Mouse (Mus musculus) heart, adult 18-20 months (tissue): ENCODE measurements around the gene Gm4131. TPM values are rescaled to one million over a fixed set of nuclear protein-coding genes. Genes with fewer than 3 reads are reported as not detected.
A peak's percentile ranks its signal among the peaks of the same experiment; 100 is the strongest.
"Not testable (repeated sequence)": the region's sequence is repeated elsewhere in the genome, so short reads cannot be mapped to it uniquely, and the experiment has no call there.

Experiments
- DNase-seq, 2 experiments: peaks; one replicate each; pipeline ENCODE4 v3.0.0; 2021 to 2022; ENCODE audit warnings: mixed read lengths in 1 of 2
- long read RNA-seq, 2 experiments: library from polyadenylated mRNA; stranded (forward); transcript quantifications; one replicate each; pipeline ENCODE4 v2.0.0; 2021
- total RNA-seq, 2 experiments: library from RNA; stranded (reverse); gene quantifications; 2 replicates each; pipeline ENCODE4 v1.2.3; 2021

Gene Gm4131
- total RNA-seq: not detected
- long read RNA-seq, experiment 1: 0 reads
- long read RNA-seq, experiment 2: 0 reads

DNA sequence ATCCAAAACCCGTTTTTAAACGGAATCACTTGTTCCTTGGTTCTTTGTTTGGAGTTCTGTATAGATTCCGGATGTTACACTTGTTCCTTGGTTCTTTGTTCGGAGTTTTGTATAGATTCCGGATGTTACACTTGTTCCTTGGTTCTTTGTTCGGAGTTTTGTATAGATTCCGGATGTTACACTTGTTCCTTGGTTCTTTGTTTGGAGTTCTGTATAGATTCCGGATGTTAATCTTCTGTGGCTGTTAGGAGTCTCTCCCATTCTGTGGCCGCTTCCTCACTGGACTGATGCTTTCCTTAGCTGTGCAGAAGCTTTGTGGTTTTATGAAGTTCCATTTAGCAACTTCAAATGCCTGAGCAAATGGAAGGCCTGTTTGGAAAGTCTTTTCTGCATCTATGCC lies at the start of gene Gm4131:
Gene Gm4131, minus strand, starts transcription at position 101 of the 400 bp plus-strand sequence.
- not testable (repeated sequence) for DNase-seq

DNA sequence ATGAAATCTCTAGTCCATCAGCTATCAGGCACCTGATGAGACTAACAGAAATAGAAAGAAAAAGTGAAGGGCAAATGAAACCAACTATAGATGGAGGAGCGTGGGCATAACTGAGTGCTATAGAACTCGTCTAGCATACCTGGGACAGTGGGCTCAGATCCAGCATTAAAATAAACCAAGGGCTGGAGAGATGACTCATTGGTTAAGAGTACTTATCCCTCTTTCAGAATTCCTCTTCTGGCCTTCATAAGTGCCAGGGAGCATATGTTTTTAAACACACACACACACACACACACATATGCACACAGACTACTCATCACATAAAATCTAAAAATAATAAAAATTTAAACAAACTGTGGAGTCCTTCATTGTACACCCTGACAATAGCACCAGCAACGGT lies 43.2 kb upstream of the Gm4131 start:
- no peak for DNase-seq

DNA sequence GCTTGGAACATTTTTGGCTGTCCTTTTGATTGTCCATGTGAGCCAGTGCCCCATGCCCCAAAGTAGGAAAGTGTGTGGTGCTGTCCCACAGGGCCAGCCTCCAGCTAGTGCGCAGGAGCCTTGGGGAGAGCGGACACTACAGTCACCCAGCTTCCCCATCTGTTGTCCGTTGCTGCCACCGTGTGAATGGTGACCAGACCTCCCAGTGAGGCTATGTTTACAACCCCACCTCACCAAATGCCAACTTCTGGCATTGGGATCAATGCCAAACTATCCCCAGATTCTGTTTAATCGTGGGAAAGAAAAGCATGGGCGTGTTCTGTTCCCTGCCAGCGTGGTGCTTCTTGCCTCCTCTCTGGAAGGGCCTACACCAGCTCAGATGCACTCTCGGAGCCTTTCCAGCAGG lies 41.1 kb upstream of the Gm4131 start:
- no peak for DNase-seq

DNA sequence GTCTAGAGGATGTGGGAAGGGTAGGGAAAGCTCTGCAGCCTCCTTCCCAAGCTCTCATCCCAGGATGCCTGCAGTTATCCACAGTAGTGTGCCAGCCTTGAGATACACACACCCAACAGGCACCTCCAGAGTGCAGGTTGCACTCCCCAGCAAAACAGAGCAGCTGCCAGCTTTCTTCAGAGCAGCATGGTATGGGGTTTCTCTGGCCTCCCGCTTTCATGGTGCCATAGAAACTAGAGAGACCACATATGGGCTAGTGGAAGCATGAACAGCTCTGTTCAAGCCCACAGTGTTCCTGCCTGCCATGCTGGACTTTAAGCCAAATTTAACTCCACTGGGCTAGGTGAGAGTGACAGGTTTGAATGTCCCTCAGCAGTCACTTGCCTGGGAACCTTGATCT lies 36.1 kb upstream of the Gm4131 start:
- no peak for DNase-seq

DNA sequence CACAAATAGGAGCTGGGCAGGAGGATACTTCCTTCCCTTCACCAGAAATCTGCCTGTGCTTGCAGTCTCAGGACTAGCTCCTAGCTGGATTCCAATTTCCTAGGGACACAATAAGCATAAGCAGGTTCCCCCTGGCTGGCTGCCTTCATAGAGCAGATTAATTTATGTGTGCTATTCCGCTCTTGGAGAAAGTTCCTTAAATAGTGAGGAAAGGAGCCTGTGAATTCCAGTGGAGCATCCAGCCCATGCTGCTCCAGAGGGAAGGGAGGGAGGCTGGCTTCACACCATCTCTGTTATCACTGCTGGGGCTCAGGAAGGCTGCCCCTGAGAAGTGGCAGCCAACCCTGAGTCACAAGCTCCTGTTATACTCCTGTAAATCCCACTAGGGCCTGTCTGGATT lies 35.5 kb upstream of the Gm4131 start:
- DNase-seq: no peak

DNA sequence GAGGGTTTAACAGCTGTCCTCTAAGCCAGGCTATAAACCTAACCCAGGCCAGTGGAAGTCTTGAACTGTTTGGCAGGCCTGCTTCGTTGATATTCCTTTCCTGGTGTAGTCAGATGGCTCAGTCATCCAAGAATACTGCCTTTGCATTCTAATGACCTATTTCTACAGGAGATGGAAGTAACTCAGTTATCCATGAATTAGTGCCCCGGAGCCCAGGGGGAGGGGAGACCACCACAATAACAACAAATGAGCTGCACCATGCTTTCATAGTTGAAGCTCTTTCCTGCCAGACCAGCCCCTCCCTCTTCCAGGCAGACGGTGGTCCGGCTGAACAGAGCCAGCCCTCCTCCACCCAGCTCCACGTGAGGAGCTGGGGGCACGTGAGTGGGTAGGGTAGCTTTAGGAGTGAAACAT lies 33.4 kb upstream of the Gm4131 start:
- no peak for DNase-seq

DNA sequence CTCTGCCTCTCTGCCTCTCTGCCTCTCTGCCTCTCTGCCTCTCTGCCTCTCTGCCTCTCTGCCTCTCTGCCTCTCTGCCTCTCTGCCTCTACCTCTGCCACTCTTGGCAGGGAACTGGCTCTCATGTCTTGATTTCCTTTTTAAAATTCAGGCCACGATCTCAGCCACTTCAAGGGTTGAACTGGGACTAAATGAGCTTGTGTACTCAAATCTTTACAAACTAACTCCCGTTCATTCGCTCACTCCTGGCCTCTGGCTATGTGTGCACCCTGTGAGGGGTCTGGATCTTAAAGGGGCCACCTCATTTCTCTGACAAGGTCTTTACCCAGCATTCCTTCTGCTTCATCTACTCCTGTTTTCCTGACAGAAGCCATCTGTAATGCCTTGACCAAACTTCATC lies 18.6 kb upstream of the Gm4131 start:
- no peak for DNase-seq

DNA sequence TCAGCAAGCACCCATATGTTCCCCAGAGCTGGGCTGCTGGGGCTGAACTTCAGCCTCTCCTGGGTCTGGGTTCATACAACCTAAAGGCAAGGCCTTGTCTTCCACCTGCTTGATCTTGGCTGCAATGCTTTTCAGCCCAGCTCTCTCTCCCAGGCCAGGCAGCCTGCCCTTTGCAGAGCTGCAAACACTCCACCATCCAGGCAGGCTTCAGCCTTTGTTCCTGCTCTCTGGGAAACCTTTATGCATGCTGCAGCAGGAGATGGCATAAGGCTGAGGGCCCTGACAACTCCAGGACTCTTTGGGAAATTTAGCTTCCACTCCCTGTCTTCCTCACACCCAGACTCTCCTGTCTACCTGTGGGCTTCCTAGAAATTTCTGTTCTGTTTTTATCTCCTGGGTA lies 17.9 kb upstream of the Gm4131 start:
- DNase-seq: no peak

DNA sequence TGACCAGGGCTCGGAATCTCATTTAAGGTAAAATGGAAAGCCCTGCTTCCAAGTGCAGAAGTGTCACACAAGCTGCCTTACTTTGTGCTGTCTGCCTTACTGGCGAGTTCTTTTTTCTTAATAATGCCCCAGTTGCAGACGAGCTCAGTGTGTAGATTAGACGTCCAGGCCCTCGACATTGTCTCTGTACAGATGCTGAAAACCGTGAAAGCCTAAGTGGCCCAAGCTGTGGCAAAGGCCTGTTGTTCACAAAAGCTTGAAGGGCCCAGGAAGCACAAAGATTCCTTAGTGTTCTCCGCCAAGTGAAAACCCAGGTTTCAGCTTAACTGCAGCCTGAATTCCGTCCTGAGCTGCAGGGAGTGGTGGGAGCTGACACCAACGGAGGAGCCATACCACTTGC lies 15.0 kb upstream of the Gm4131 start:
- no peak for DNase-seq

DNA sequence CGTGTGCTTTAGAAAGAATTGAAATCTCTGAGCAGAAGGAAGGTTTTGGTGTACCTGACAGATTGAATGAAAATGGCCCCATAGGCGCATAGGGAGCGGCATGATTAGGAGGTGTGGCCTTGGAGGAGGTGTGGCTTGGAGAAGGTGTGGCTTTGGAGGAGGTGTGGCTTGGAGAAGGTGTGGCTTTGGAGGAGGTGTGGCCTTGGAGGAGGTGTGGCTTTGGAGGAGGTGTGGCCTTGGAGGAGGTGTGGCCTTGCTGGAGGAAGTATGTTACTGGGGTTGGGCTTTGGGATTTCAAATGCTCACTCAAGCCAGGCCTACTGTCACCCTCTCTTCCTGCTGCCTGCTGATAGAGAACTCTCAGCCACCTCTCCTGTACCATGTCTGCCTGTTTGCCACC lies 14.2 kb upstream of the Gm4131 start:
- no peak for DNase-seq

DNA sequence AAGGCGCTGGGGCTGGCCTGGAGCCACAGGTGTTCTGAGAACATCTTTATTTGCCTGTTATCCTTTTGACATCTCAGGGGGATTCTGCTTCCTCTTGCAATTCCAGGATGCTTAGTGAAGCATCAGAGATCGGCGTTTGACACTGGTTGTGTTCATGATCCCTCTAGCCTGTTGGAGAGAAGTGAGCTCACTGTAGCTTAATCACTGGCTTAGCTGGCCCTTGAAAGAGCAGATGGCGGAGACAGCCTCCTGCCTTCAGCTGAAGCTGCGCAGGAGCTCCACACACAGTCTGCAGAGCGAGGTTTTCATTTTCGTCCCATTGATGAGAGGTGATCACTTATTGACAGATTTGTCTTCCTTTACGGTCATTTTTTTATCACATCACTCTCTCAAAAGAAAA lies 9.1 kb upstream of the Gm4131 start:
- no peak for DNase-seq

DNA sequence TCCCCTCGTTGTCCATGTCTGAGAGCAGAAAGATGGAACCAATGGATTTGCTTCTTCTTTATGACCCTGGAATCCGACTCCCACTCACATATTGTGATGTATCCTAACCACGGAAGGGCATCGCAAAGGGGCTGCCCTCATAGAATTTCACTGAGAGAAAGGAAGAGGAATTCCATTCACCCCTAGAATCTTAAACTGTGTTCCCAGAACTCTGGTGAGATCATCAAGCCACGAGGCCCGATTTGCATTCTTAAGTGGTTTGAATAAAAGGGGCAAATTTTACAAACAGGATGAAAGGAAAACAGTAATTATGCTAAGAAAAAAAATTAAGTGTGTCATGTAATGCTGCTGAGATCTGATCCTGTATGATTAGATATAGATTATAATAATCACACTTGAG lies 8.2 kb upstream of the Gm4131 start:
- no peak for DNase-seq

DNA sequence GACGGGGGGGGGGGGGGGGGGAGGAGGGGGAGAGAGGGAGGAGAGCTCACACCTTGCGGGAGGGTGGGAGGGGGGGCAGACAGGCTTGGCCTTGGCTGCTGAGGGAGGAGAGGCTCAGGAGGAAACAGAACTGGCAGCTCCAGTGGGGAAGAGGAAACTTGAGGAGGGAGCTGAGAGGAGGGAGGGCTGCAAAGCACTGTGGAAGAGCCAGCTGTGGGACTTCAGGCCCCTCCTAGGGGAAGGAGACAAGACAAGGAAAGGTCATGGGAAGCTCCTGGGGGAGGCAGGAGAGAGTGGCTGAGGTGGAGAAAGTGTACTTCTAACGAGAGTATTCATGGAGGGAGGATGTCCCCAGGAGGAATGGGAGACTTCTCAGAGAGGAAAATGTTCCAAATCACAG lies 6.7 kb upstream of the Gm4131 start:
- peak in 1 of 2 experiments; percentile 13 for DNase-seq

DNA sequence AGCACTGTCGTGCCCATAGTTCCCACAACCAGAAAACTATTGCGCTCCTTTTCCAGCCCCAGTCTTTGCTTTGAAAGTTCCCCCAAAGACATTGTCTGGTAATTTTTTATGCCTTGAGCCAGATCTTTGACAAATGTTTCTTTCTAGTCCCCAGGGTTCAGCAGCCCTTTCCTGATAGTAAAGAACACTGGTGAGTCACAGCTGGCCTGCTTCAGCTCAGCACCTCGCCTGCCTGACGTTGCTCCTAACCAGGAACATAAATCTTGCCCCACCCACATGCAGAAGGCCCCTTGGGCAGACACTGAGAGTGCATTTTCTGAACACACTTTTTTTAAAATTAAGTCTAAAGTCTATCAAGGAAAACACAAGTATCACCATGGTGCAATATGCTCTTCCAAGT lies 3.6 kb upstream of the Gm4131 start:
- DNase-seq: peak; percentile 28 to 67

DNA sequence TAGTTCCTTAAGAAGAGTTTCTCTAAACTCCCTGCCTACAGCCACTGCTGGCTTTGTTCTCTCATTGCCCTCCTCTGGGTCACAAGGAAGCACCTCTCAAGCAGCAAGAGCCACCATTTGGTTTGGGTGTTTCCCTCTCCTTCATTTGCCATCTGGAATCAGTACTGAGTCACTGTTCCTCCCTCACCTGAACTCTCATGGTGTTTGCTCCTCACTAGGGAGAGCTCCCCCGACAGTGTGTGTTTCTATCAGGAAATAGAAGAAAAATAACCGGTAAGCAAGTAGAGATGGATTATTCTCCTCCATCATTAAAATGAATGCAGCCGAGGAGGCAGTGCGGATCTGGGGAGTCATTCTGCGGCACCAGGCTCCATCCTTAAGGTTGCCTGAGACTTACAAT lies 2.7 kb upstream of the Gm4131 start:
- no peak for DNase-seq

DNA sequence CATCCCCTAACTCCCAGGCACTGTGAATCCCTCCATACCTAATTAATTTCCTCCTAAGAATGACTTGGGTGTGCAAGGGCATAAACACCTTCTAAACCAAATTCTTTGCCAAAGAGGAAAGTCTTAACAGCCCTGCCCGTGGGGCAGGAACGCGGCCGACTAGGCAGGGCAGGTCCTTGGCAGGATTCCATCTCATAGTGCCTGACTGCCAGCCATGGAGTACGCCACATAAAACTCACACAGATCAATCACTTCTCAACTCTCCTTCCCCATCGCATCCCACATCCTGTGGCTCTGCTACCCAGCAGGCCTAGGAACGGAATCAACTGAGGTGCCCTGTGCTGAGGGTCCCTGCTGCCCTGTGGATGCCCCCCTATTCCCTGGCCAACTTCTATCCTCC lies 3.0 kb downstream of the Gm4131 start:
- DNase-seq: no peak

DNA sequence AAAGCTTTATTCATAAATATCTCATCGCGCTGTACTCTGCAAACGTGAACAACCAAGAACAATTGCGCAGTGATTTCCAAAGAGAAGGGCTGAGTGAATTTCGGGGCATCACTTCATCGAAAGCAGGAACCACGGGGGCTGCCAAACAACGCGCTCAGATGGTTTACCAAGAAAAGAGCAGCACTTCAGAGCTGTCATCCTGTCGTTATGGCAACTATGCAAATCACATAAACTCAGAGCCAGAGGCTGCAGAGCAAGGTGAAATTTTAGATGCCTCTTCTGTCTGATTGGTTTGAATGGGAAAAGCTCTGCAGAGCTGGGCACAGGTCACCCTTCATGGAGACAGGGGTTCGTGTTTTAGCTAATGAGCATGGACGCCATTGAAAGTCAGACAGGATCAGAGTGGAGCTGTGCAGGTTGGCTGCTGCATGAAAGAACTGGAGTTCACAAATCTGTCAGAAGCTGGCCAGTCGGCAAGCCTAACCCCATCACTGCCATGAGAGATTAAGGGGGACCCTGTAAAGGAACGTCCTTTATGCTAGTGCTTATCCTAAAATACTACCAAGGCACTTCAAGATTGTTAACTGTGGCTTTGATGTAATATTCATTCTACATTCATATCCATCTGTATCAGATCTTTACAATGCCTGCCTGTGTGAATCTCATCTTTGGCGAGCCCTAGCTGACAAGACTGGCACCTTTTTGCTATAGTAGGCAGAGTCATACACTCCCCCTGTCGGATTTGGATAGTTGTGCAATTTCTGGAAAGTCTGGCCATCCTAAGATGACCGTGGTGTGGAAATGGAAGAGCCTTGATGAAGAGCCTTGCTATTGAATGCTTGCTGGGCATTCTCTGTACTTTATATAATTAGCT lies 4.6 kb downstream of the Gm4131 start:
- no peak for DNase-seq

DNA sequence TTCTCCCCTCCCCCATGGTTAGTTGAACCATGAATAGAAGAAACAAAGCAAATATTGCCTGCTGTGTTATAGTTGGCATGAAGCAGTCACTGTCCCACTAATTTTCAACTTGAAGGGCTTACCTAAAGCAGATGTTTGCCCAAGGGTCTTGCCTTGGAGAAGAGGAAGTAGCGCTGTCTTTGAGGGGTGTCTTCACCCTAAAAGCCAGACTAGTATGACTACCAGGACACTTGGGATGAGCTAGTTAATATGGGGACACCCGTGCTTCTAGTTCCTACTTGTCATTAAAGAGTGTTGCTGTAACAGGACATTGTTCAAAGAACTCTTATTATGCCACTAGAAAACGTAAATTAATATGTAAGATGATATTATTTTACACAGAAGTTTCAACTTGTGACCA lies 9.6 kb downstream of the Gm4131 start:
- no peak for DNase-seq

DNA sequence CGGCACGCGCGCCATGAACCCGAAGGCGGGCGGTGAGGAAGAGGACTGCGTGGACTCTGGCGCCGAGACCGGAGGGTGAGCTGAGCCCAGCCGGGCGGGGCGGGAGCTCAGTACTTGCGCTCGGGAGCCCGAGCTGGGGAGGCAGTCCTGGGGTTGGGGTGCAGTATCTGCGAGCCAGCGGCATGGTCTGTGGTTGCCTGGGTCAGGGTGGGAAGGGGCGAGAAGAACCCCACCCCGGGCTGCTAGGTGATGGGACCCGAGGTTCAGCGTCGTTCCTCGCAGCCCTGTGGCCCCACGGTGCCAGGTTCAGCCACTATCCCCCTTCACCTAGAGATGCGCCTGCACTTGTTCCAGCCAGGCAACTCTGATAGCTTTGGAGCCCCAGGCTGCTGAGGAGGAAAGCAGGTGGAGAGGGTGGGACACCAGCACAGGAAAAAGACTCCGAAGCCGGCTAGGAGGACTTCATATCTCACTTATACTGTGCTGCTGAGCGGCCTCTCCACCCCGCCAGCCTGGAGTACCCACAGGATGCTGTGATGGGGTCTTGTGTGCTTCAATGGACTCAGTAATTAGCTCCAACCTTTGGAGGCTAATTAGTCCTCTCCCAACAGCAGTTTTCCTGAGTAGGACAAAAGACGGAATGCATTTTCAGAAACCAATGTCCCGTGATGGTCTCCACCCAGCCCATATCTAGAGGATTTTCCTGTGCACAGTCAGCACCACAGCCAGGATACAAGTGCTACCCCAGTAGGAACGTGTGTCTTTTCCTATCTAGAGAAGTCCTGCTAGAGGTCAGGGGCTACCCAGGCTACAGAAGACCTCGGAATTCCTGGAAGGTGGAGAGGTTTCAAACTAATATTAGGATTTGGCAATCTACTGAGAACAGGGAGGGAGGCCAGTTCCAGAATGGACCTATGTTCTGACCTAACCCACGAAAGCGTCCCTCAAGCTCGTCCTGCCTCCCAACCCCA lies 10.6 kb downstream of the Gm4131 start:
- DNase-seq: peak; percentile 47 to 51

DNA sequence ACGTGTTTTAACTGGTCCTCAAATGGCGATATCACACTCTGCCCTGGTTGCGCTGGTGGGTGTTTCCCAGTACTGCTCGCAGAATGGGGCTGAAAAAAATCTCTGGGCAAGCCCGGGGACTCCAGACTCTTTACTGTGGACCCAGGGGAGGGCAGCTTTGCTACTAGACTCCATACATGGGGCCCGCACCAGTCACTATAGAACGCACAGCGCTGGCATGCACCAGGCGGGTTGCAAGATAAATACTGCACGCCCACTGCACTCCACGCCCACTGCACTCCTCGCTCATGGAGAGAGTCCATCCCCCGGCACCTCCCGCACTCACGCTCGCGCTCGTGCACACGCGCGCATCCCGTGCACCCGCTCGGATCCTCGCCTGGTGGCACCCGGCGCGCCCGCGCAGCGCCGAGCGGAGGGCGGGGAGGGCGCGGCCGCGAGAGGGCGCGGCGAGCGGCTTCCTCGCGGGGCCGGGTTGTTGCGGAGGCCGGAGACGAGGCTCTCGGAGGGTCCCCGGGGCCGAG lies 11.4 kb downstream of the Gm4131 start, which contains the start of gene Fam124a:
Gene Fam124a, plus strand, starts transcription at position 429 of the 521 bp plus-strand sequence.
- DNase-seq: peak; percentile 77 to 81

DNA sequence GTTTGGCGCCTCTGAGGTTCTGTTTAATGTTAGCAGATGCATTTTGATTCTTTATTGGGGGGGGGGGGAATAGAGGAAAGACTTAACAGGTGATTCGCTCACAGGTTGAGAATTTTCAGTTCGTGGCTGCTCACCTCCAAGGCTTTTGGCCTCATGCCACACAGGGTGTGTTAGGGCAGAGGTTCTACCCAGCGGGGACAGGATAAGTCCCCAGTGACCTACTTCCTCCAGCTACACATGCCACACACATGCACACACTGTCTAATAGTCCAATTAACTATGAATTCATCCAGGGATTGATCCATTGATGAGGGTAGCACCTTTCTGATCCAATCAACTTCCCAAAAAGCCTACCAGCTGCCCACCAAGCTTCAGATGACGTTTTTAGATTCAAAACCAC lies 12.9 kb downstream of the Gm4131 start:
- no peak for DNase-seq

DNA sequence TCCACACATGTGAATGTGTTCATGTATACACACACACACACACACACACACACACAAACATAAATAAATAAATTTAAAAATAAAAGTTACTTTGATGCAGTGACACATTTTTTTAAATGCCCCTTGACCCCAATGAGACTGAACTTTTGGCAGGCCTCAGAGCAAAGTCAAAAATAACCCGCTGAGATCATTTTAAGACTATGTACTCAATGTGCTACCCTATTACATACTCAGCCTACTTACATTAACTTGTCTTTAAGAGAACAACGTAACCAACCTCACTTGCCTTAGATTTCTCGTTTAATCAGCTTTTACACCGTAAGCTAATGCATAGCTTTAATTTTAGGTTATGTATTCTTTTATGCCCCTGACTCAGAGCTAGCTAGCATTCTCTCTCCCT lies 13.9 kb downstream of the Gm4131 start:
- DNase-seq: no peak

DNA sequence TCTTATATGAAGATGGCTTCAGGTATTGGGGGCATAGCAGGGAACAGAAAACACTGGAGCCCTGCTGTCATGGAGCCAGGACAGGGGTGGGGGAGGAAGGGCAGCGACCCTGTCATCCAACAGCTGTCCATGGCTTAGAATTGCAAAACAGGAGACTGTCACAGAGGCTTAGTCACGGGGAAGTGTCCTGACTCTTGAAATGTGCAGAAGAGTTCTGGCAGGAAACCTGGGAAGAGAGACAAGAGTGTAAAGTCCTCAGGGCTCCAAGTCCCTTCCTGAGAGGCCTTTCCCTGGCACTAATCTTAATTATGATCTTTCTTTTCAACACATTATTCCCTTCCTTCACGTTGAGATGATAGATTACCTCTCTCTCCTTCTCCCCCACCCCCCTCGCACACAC lies 16.6 kb downstream of the Gm4131 start:
- DNase-seq: no peak
